Mouse (Mus musculus) urinary bladder, postnatal 36 days (tissue): Measurements from ENCODE around the gene 1700029I15Rik.

Source experiments
- DNase-seq, 2 experiments: peaks; one replicate each; pipeline ENCODE4 v3.0.0; 2022; ENCODE audit warnings: low spot score in 2 of 2, mixed read lengths in 1 of 2

Gene 1700029I15Rik

GRCm38 (mm10) chr2:92425366-92425765 lies 43.0 kb downstream of the 1700029I15Rik start:
- no peak for DNase-seq

- DNase-seq: peak in 1 of 2 experiments; percentile 52
Observed at GRCm38 (mm10) chr2:92426426-92426825, 44.1 kb downstream of the 1700029I15Rik start.

GRCm38 (mm10) chr2:92427882-92428281 lies 45.5 kb downstream of the 1700029I15Rik start:
- DNase-seq: peak; percentile 75 to 90

GRCm38 (mm10) chr2:92430089-92430488 lies 47.8 kb downstream of the 1700029I15Rik start:
- DNase-seq: no peak

GRCm38 (mm10) chr2:92430723-92431541 lies 48.6 kb downstream of the 1700029I15Rik start:
- DNase-seq: peak; percentile 59 to 75

- no peak for DNase-seq
Observed at GRCm38 (mm10) chr2:92431611-92432179, 49.4 kb downstream of the 1700029I15Rik start.

- DNase-seq: peak in 1 of 2 experiments; percentile 74
Observed at GRCm38 (mm10) chr2:92432299-92433295, 50.3 kb downstream of the 1700029I15Rik start.

GRCm38 (mm10) chr2:92433578-92434374 lies 51.4 kb downstream of the 1700029I15Rik start, which contains the start of gene Cry2:
Gene Cry2 (minus strand): TSS chr2:92434043.
- peak; percentile 98 to 99 for DNase-seq

GRCm38 (mm10) chr2:92434375-92434745 lies 52.0 kb downstream of the 1700029I15Rik start:
- DNase-seq: no peak

- no peak for DNase-seq
Observed at GRCm38 (mm10) chr2:92435023-92435422, 52.7 kb downstream of the 1700029I15Rik start.
